In the genomic region with DNA sequence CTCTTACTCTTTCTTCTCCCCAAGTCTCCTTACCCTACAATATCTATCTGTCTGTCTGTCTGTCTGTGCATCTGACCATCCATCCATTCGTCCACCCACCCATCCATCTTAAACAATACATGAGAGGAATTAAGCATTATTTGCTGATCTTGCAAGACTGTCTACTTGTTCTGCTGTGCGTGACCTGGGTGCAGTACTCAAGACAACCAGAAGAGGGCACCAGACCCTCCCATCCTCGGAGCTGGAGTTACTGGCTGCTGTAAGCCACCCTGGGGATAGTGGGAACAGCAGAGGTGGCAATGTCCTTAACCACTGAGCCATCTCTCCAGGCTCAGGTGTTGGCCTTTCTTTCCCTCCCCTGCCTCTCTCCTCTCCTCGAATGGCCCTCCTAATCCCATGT, we compare ENCODE assay signal across 9 mouse cellular contexts.
A peak's percentile ranks its signal among the peaks of the same experiment; 100 is the strongest.
DNase-seq lines count a peak whose midpoint lies in the region; ATAC-seq lines count a peak whose summit lies in the region.
"Had no signal": no experiment of that assay in that cellular context is flagged by ENCODE, and none has a peak within 500 bp of the region (broad histone marks: within the 10 kb centered on the region; RNA-seq: fewer than 3 reads in every experiment).

No protein-coding gene starts in this region.

- H3K9me3 ChIP-seq in midbrain, embryonic 10.5 days (replicated peaks): no peaks in the 10 kb centered on the region; the same call in 1 of the 2 replicates
- H3K9me3 ChIP-seq in midbrain, embryonic 13.5 days: no peaks in the 10 kb centered on the region; the same call in 1 of the 2 replicates
- no peaks in the 10 kb centered on the region for H3K9me3 ChIP-seq in intestine, embryonic 16.5 days (ENCODE audit: control insufficient read depth, low read length)

- no peak for ATAC-seq in cerebellum, adult (ENCODE audit: insufficient number of reproducible peaks, low FRiP score, low TSS enrichment)
- no peak for ATAC-seq in midbrain, embryonic 13.5 days
- no peak for ATAC-seq in intestine, embryonic 16.5 days
- ATAC-seq: Patski had no signal

- peak; percentile 2 for DNase-seq in cerebellum, adult 8-10 months
- DNase-seq in midbrain, embryonic 10.5 days (ENCODE audit: low spot score): peak; percentile 69
- DNase-seq in c-Kit-positive CD71-positive TER-119-negative erythroid progenitor cells, embryonic 14.5 days (ENCODE audit: low read depth): peak; percentile 22
- DNase-seq in mesoderm, embryonic 11.5 days (ENCODE audit: low read depth, low spot score): peak; percentile 67
- DNase-seq in thymus, postnatal 4 days: peak; percentile 77

- WGBS in midbrain, embryonic 10.5 days: 57% methylated on average over 4 of the region's 4 CpGs
- 56% methylated on average over 4 of the region's 4 CpGs for WGBS in midbrain, embryonic 13.5 days
- WGBS in intestine, embryonic 16.5 days: 62% methylated on average over 4 of the region's 4 CpGs

- no peak overlapping the region for H3K4me2 ChIP-seq in midbrain, embryonic 13.5 days (replicated peaks)
- no peak overlapping the region for H3K4me2 ChIP-seq in intestine, embryonic 16.5 days (ENCODE audit: low read depth, low read length)

- no peak overlapping the region for H3K9ac ChIP-seq in midbrain, embryonic 13.5 days (replicated peaks)
- no peak overlapping the region for H3K9ac ChIP-seq in intestine, embryonic 16.5 days (ENCODE audit: low read depth, low read length)

- peaks cover 47% of the 10 kb centered on the region for H3K4me1 ChIP-seq in midbrain, embryonic 10.5 days
- peaks cover 23% of the 10 kb centered on the region for H3K4me1 ChIP-seq in midbrain, embryonic 13.5 days (replicated peaks)
- H3K4me1 ChIP-seq in intestine, embryonic 16.5 days (ENCODE audit: control insufficient read depth, insufficient read depth, low read length): peaks cover 32% of the 10 kb centered on the region

- H3K36me3 ChIP-seq in midbrain, embryonic 10.5 days: no peaks in the 10 kb centered on the region
- H3K36me3 ChIP-seq in midbrain, embryonic 13.5 days: no peaks in the 10 kb centered on the region
- no peaks in the 10 kb centered on the region for H3K36me3 ChIP-seq in intestine, embryonic 16.5 days (ENCODE audit: control insufficient read depth, insufficient read depth, low read length)

- H3K27ac ChIP-seq in midbrain, embryonic 10.5 days (replicated peaks): no peak overlapping the region
- H3K27ac ChIP-seq in midbrain, embryonic 13.5 days: no peak overlapping the region
- H3K27ac ChIP-seq in intestine, embryonic 16.5 days (ENCODE audit: low read length): peak overlapping the region; percentile 56

- H3K27me3 ChIP-seq in midbrain, embryonic 10.5 days (ENCODE audit: low read depth, poor library complexity, severe bottlenecking): peaks cover 89% of the 10 kb centered on the region
- H3K27me3 ChIP-seq in midbrain, embryonic 13.5 days: peaks cover 48% of the 10 kb centered on the region
- H3K27me3 ChIP-seq in intestine, embryonic 16.5 days (replicated peaks; ENCODE audit: control insufficient read depth, insufficient read depth, low read length): peaks cover 21% of the 10 kb centered on the region

- no peak overlapping the region for H3K4me3 ChIP-seq in midbrain, embryonic 10.5 days
- H3K4me3 ChIP-seq in midbrain, embryonic 13.5 days (replicated peaks): no peak overlapping the region
- no peak overlapping the region for H3K4me3 ChIP-seq in intestine, embryonic 16.5 days (ENCODE audit: low read length)

Comparison
In these comparisons a context has a peak if more than half of its experiments do, and no peak if none do; other contexts are left out.
1. DNase-seq: peak in every context shown above with its lines; median percentile 77 in thymus, postnatal 4 days; 69 in midbrain, embryonic 10.5 days; 67 in mesoderm, embryonic 11.5 days; 22 in c-Kit-positive CD71-positive TER-119-negative erythroid progenitor cells, embryonic 14.5 days; 2 in cerebellum, adult 8-10 months.